Mouse (Mus musculus): ENCODE results near the gene A530032D15Rik.
"Not testable (repeated sequence)": the region's sequence is repeated elsewhere in the genome, so short reads cannot be mapped to it uniquely, and the experiment has no call there.

GRCm38 (mm10) chr1:85109753-85110152 is at the start of gene A530032D15Rik:
- TF ChIP-seq CTCF (IDR thresholded peaks at IDR 0.05; ENCODE audit: borderline replicate concordance, extremely low read depth, insufficient read depth, insufficient read length); POLR2A (IDR thresholded peaks at IDR 0.05; ENCODE audit: borderline replicate concordance, extremely low read depth, insufficient read depth, insufficient read length, poor library complexity, severe bottlenecking): not testable (repeated sequence)

Data from brain, embryonic 14.5 days (tissue).